Mouse (Mus musculus) heart, embryonic 13.5 days (tissue): Measurements from ENCODE around the gene S1pr3. TPM values are rescaled to one million over a fixed set of nuclear protein-coding genes. Genes with fewer than 3 reads are reported as not detected.

Experiments
- ATAC-seq: fragments of 200-750 bp; cut with Nextera tagmentation; 2 replicates; pipeline ENCODE4 v1.8.0; 2017; ENCODE audit warnings: moderate TSS enrichment; ENCODE audit not compliant: insufficient number of reproducible peaks, low FRiP score, low TSS enrichment; ENCODE audit errors: extremely low read depth
- H3K27ac ChIP-seq: fragments of 300-500 bp; sonication (generic); replicated peaks from 2 replicates; pipeline ENCODE4 v1.5.1; 2015; ENCODE audit warnings: moderate library complexity, mild to moderate bottlenecking, inconsistent platforms
- H3K27me3 ChIP-seq: fragments of 300-500 bp; sonication (generic); replicated peaks from 2 replicates; pipeline ENCODE4 v1.6.1; 2015; ENCODE audit warnings: mild to moderate bottlenecking, inconsistent platforms
- H3K36me3 ChIP-seq: fragments of 300-500 bp; sonication (generic); 2 replicates; pipeline ENCODE4 v1.6.1; 2015; ENCODE audit warnings: mild to moderate bottlenecking, inconsistent platforms
- H3K4me1 ChIP-seq: fragments of 300-500 bp; sonication (generic); 2 replicates; pipeline ENCODE4 v1.6.1; 2015; ENCODE audit warnings: inconsistent platforms
- H3K4me2 ChIP-seq: fragments of 300-500 bp; sonication (generic); 2 replicates; pipeline ENCODE4 v1.6.1; 2015; ENCODE audit warnings: inconsistent platforms, mild to moderate bottlenecking, moderate library complexity
- H3K4me3 ChIP-seq: fragments of 300-500 bp; sonication (generic); 2 replicates; pipeline ENCODE4 v1.5.1; 2015; ENCODE audit warnings: moderate library complexity, mild to moderate bottlenecking, inconsistent platforms
- H3K9ac ChIP-seq: fragments of 300-500 bp; sonication (generic); 2 replicates; pipeline ENCODE4 v1.6.1; 2015; ENCODE audit warnings: inconsistent platforms, mild to moderate bottlenecking, moderate library complexity
- H3K9me3 ChIP-seq: fragments of 300-500 bp; sonication (generic); 2 replicates; pipeline ENCODE4 v1.6.1; 2016; ENCODE audit warnings: inconsistent platforms
- WGBS: fragments of 180-500 bp; shearing (Covaris S2); methylation state at CpG from one replicate; pipeline ENCODE4 v1.1.7; 2015; ENCODE audit warnings: mixed read lengths; 5-methylcytosine and 5-hydroxymethylcytosine counted together
- polyA plus RNA-seq: library from polyadenylated mRNA; unstranded; fragments of >200 nt; fragmentation: Nextera tagmentation; extraction: Ambion mirVana; gene quantifications from 2 replicates; pipeline ENCODE4 v1.2.1, GENCODE M21; 2015

S1pr3 gene
- polyA plus RNA-seq, 1 experiment from 2014 or later, result 24.0 TPM

GRCm38 (mm10) chr13:51381498-51381897, 26.9 kb upstream of the S1pr3 start:
- H3K27ac ChIP-seq, result no peak overlapping the region
- no peaks in the 10 kb centered on the region for H3K9me3 ChIP-seq
- WGBS, result 84% methylated on average over 6 of the region's 6 CpGs
- no peak overlapping the region for H3K4me3 ChIP-seq
- H3K36me3 ChIP-seq, result no peaks in the 10 kb centered on the region
- H3K4me2 ChIP-seq, result no peak overlapping the region
- no peaks in the 10 kb centered on the region for H3K27me3 ChIP-seq
- H3K4me1 ChIP-seq, result peaks cover 38% of the 10 kb centered on the region
- no peak overlapping the region for H3K9ac ChIP-seq
- ATAC-seq, result no peak

- Histone ChIP-seq H3K9ac (no peak overlapping the region), H3K4me1 (peaks cover 22% of the 10 kb centered on the region), H3K27me3 (no peaks in the 10 kb centered on the region), H3K9me3 (no peaks in the 10 kb centered on the region), H3K27ac (no peak overlapping the region), H3K36me3 (no peaks in the 10 kb centered on the region), H3K4me3 (no peak overlapping the region), H3K4me2 (no peak overlapping the region)
- ATAC-seq, result no peak
- WGBS, result 80% methylated on average over 2 of the region's 2 CpGs
These were observed 23.5 kb upstream of the S1pr3 start for GRCm38 (mm10) chr13:51384899-51385298.

- H3K4me2 ChIP-seq, result no peak overlapping the region
- H3K27me3 ChIP-seq, result no peaks in the 10 kb centered on the region
- no peak overlapping the region for H3K4me3 ChIP-seq
- no peaks in the 10 kb centered on the region for H3K36me3 ChIP-seq
- H3K9ac ChIP-seq, result no peak overlapping the region
- 17% methylated on average over 4 of the region's 4 CpGs for WGBS
- H3K9me3 ChIP-seq, result no peaks in the 10 kb centered on the region
- peaks cover 14% of the 10 kb centered on the region for H3K4me1 ChIP-seq
- ATAC-seq, result no peak
- no peak overlapping the region for H3K27ac ChIP-seq
These were observed 20.5 kb upstream of the S1pr3 start for GRCm38 (mm10) chr13:51387908-51388307.

GRCm38 (mm10) chr13:51390398-51390797, 18.0 kb upstream of the S1pr3 start:
- Histone ChIP-seq H3K36me3 (no peaks in the 10 kb centered on the region), H3K27me3 (no peaks in the 10 kb centered on the region), H3K4me1 (peaks cover 14% of the 10 kb centered on the region), H3K4me3 (no peak overlapping the region), H3K9ac (no peak overlapping the region), H3K4me2 (no peak overlapping the region), H3K27ac (no peak overlapping the region), H3K9me3 (peaks cover 3% of the 10 kb centered on the region; the same call in 1 of the 2 replicates)
- no peak for ATAC-seq
- 51% methylated on average over 4 of the region's 4 CpGs for WGBS

GRCm38 (mm10) chr13:51391359-51391916, 17.0 kb upstream of the S1pr3 start:
- Histone ChIP-seq H3K4me2 (no peak overlapping the region), H3K9me3 (peaks cover 5% of the 10 kb centered on the region; the same call in 1 of the 2 replicates), H3K4me1 (peaks cover 14% of the 10 kb centered on the region), H3K36me3 (no peaks in the 10 kb centered on the region), H3K27me3 (no peaks in the 10 kb centered on the region), H3K4me3 (no peak overlapping the region), H3K9ac (no peak overlapping the region), H3K27ac (no peak overlapping the region)
- whole genome bisulfite sequencing, result 75% methylated on average over 6 of the region's 6 CpGs
- no peak for ATAC-seq

- H3K9ac ChIP-seq, result no peak overlapping the region
- no peak overlapping the region for H3K27ac ChIP-seq
- no peaks in the 10 kb centered on the region for H3K27me3 ChIP-seq
- no peak for ATAC-seq
- H3K4me2 ChIP-seq, result no peak overlapping the region
- H3K4me1 ChIP-seq, result peaks cover 14% of the 10 kb centered on the region
- H3K4me3 ChIP-seq, result no peak overlapping the region
- no CpG with 5 or more reads among the region's 1 CpGs for WGBS
- H3K36me3 ChIP-seq, result no peaks in the 10 kb centered on the region
- H3K9me3 ChIP-seq, result peaks cover 5% of the 10 kb centered on the region; the same call in 1 of the 2 replicates
These were observed 16.2 kb upstream of the S1pr3 start for GRCm38 (mm10) chr13:51392256-51392655.

GRCm38 (mm10) chr13:51397861-51398260, 10.6 kb upstream of the S1pr3 start:
- Histone ChIP-seq H3K4me1 (peaks cover 10% of the 10 kb centered on the region; the same call in 1 of the 2 replicates), H3K36me3 (no peaks in the 10 kb centered on the region), H3K9ac (no peak overlapping the region), H3K4me3 (no peak overlapping the region), H3K4me2 (no peak overlapping the region), H3K9me3 (peaks cover 5% of the 10 kb centered on the region; the same call in 1 of the 2 replicates), H3K27ac (no peak overlapping the region), H3K27me3 (no peaks in the 10 kb centered on the region)
- ATAC-seq, result no peak
- 63% methylated on average over 6 of the region's 6 CpGs for WGBS

GRCm38 (mm10) chr13:51399562-51399961, 8.9 kb upstream of the S1pr3 start:
- Histone ChIP-seq H3K27me3 (no peaks in the 10 kb centered on the region), H3K4me2 (no peak overlapping the region), H3K9ac (no peak overlapping the region), H3K4me3 (no peak overlapping the region), H3K9me3 (peaks cover 5% of the 10 kb centered on the region; the same call in 1 of the 2 replicates), H3K36me3 (no peaks in the 10 kb centered on the region), H3K27ac (no peak overlapping the region), H3K4me1 (peaks cover 12% of the 10 kb centered on the region; the same call in 1 of the 2 replicates)
- ATAC-seq, result no peak
- WGBS, result 74% methylated on average over 3 of the region's 3 CpGs

- ATAC-seq, result no peak
- Histone ChIP-seq H3K9ac (peak overlapping the region; percentile 75), H3K4me2 (peak overlapping the region; percentile 82), H3K9me3 (peaks cover 4% of the 10 kb centered on the region; the same call in 1 of the 2 replicates), H3K36me3 (no peaks in the 10 kb centered on the region), H3K27ac (no peak overlapping the region), H3K4me3 (peak overlapping the region; percentile 51), H3K4me1 (peaks cover 16% of the 10 kb centered on the region), H3K27me3 (no peaks in the 10 kb centered on the region)
- WGBS, result 21% methylated on average over 14 of the region's 14 CpGs
These were observed 8.2 kb upstream of the S1pr3 start for GRCm38 (mm10) chr13:51400186-51400719.

- 0 out of 2 replicates have a peak overlapping the region, but pooled peaks have one; percentile 0 for H3K27ac ChIP-seq
- no peaks in the 10 kb centered on the region for H3K36me3 ChIP-seq
- ATAC-seq, result no peak
- WGBS, result 6% methylated on average over 20 of the region's 20 CpGs
- no peaks in the 10 kb centered on the region for H3K27me3 ChIP-seq
- no peaks in the 10 kb centered on the region for H3K9me3 ChIP-seq
- H3K4me3 ChIP-seq, result peak overlapping the region; percentile 51
- H3K9ac ChIP-seq, result peak overlapping the region; percentile 75
- peaks cover 16% of the 10 kb centered on the region for H3K4me1 ChIP-seq
- peak overlapping the region; percentile 82 for H3K4me2 ChIP-seq
These were observed 7.5 kb upstream of the S1pr3 start for GRCm38 (mm10) chr13:51400736-51401501.

GRCm38 (mm10) chr13:51404566-51404965, 3.9 kb upstream of the S1pr3 start:
- Histone ChIP-seq H3K4me1 (peaks cover 32% of the 10 kb centered on the region), H3K9ac (no peak overlapping the region), H3K36me3 (no peaks in the 10 kb centered on the region), H3K4me2 (no peak overlapping the region), H3K4me3 (no peak overlapping the region), H3K27ac (no peak overlapping the region), H3K9me3 (no peaks in the 10 kb centered on the region), H3K27me3 (peaks cover 12% of the 10 kb centered on the region; the same call in 1 of the 2 replicates)
- no peak for ATAC-seq
- 57% methylated on average over 4 of the region's 4 CpGs for WGBS
